Comparison of ENCODE assay signal across 10 mouse cellular contexts in the genomic region with DNA sequence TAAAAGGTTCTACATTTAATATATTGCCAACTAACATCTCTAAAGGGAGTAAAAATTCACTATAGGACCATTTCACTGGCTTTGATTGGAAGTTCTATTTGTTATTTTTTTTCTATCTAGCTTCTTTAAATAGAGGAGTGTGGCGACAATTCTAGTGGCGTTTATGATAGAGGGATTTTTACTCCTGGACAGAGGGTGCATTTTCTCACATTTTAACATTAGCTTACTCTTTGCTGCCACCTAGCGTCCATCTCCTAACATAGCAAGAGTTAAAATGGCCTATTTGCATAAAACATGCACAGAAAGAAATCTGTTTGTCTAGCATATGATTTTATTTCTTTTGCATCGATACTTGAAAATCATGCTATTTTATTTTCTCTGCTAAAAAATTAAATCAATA.
DNase-seq lines count a peak whose midpoint lies in the region; ATAC-seq and TF ChIP-seq lines count a peak whose summit lies in the region.
"Had no signal": no experiment of that assay in that cellular context is flagged by ENCODE, and none has a peak within 500 bp of the region (broad histone marks: within the 10 kb centered on the region; RNA-seq: fewer than 3 reads in every experiment).

No protein-coding gene starts in this region.

- H3K4me1 ChIP-seq in kidney, embryonic 14.5 days (ENCODE audit: control insufficient read depth, insufficient read depth, low read length) = no peaks in the 10 kb centered on the region
- no peaks in the 10 kb centered on the region for H3K4me1 ChIP-seq in E14TG2a.4 (replicated peaks; ENCODE audit: low read depth, low read length)
- no peaks in the 10 kb centered on the region for H3K4me1 ChIP-seq in bone marrow, adult 2 months (ENCODE audit: control insufficient read depth, insufficient read depth, low read length)
- no peaks in the 10 kb centered on the region for H3K4me1 ChIP-seq in forebrain, embryonic 13.5 days
- H3K4me1 ChIP-seq: embryonic facial prominence, embryonic 15.5 days; liver, embryonic 13.5 days had no signal

- 4% methylated on average over 4 of the region's 4 CpGs for WGBS in kidney, embryonic 14.5 days
- 4% methylated on average over 4 of the region's 4 CpGs for WGBS in bone marrow, adult 2 months
- WGBS in forebrain, embryonic 13.5 days = 7% methylated on average over 4 of the region's 4 CpGs

- no peak overlapping the region for H3K9ac ChIP-seq in kidney, embryonic 14.5 days (ENCODE audit: low read depth, low read length)
- H3K9ac ChIP-seq in forebrain, embryonic 13.5 days = no peak overlapping the region
- H3K9ac ChIP-seq: embryonic facial prominence, embryonic 15.5 days; liver, embryonic 13.5 days had no signal

- no peaks in the 10 kb centered on the region for H3K36me3 ChIP-seq in kidney, embryonic 14.5 days (ENCODE audit: control insufficient read depth, insufficient read depth, low read length)
- H3K36me3 ChIP-seq in E14TG2a.4 (ENCODE audit: insufficient read depth, low read length) = no peaks in the 10 kb centered on the region
- H3K36me3 ChIP-seq in forebrain, embryonic 13.5 days (ENCODE audit: poor library complexity, severe bottlenecking) = no peaks in the 10 kb centered on the region
- H3K36me3 ChIP-seq: embryonic facial prominence, embryonic 15.5 days; liver, embryonic 13.5 days had no signal

- H3K27me3 ChIP-seq in kidney, embryonic 14.5 days (ENCODE audit: control insufficient read depth, insufficient read depth, low read length) = no peaks in the 10 kb centered on the region
- H3K27me3 ChIP-seq in E14TG2a.4 (ENCODE audit: insufficient read depth, low read length) = no peaks in the 10 kb centered on the region
- H3K27me3 ChIP-seq in forebrain, embryonic 13.5 days = no peaks in the 10 kb centered on the region
- H3K27me3 ChIP-seq: embryonic facial prominence, embryonic 15.5 days; liver, embryonic 13.5 days had no signal

- peak; percentile 77 for TF ChIP-seq CTCF in E14TG2a.4 (conservative IDR thresholded peaks at IDR 0.05; ENCODE audit: low read length)
- peak; percentile 36; the same call in 1 of the 2 replicates for TF ChIP-seq CTCF in bone marrow, adult 2 months (IDR thresholded peaks at IDR 0.05; ENCODE audit: control insufficient read depth, insufficient read depth, low read length)

- DNase-seq in kidney, postnatal 10 days = peak; percentile 32
- DNase-seq in lung, postnatal 14 days = peak; percentile 17
- DNase-seq in thymus, postnatal 4 days = peak; percentile 10
- no peak for DNase-seq in adrenal gland, postnatal 4 days (ENCODE audit: low spot score in 2 of 2)
- DNase-seq: liver, embryonic 13.5 days had no signal

- no peak overlapping the region for H3K4me3 ChIP-seq in kidney, embryonic 14.5 days (ENCODE audit: low read length)
- no peak overlapping the region for H3K4me3 ChIP-seq in E14TG2a.4 (replicated peaks; ENCODE audit: low read length)
- H3K4me3 ChIP-seq in bone marrow, adult 2 months (replicated peaks; ENCODE audit: control insufficient read depth, low read depth, low read length) = no peak overlapping the region
- no peak overlapping the region for H3K4me3 ChIP-seq in forebrain, embryonic 13.5 days
- H3K4me3 ChIP-seq: embryonic facial prominence, embryonic 15.5 days; liver, embryonic 13.5 days had no signal

- no peak overlapping the region for H3K4me2 ChIP-seq in kidney, embryonic 14.5 days (replicated peaks; ENCODE audit: low read depth, low read length)
- H3K4me2 ChIP-seq in forebrain, embryonic 13.5 days = no peak overlapping the region
- H3K4me2 ChIP-seq: embryonic facial prominence, embryonic 15.5 days; liver, embryonic 13.5 days had no signal

- no peak overlapping the region for H3K27ac ChIP-seq in kidney, embryonic 14.5 days (ENCODE audit: low read depth, low read length)
- no peak overlapping the region for H3K27ac ChIP-seq in bone marrow, adult 2 months (ENCODE audit: control insufficient read depth, insufficient read depth, low read depth, low read length, poor library complexity)
- H3K27ac ChIP-seq in forebrain, embryonic 13.5 days = no peak overlapping the region
- H3K27ac ChIP-seq: embryonic facial prominence, embryonic 15.5 days; liver, embryonic 13.5 days had no signal

- no peaks in the 10 kb centered on the region for H3K9me3 ChIP-seq in kidney, embryonic 14.5 days (ENCODE audit: control insufficient read depth, low read length)
- no peaks in the 10 kb centered on the region for H3K9me3 ChIP-seq in E14TG2a.4 (ENCODE audit: low read length)
- H3K9me3 ChIP-seq in forebrain, embryonic 13.5 days (replicated peaks) = no peaks in the 10 kb centered on the region
- H3K9me3 ChIP-seq: embryonic facial prominence, embryonic 15.5 days; liver, embryonic 13.5 days had no signal

- ATAC-seq in kidney, embryonic 14.5 days (ENCODE audit: low FRiP score, low TSS enrichment) = no peak
- peak; percentile 55 for ATAC-seq in forebrain, embryonic 13.5 days

- TF ChIP-seq POLR2A in bone marrow, adult 2 months (IDR thresholded peaks at IDR 0.05; ENCODE audit: borderline replicate concordance, control insufficient read depth, low read depth, low read length) = no peak

Comparison
In these comparisons a context has a peak if more than half of its experiments do, and no peak if none do; other contexts are left out.
1. DNase-seq: peak in kidney, postnatal 10 days (single experiment), lung, postnatal 14 days (single experiment) and thymus, postnatal 4 days (single experiment); none in adrenal gland, postnatal 4 days (0 of 2).